Mouse (Mus musculus) left cerebral cortex, postnatal 14 days (tissue): ENCODE measurements at regions not wholly inside any gene's neighbourhood (a gene's known extent, or its start where the extent isn't known, plus 50 kb on each side); places are given as distances from the start of the nearest gene placed in this dataset.
"Not testable (repeated sequence)": the region's sequence is repeated elsewhere in the genome, so short reads cannot be mapped to it uniquely, and the experiment has no call there.

Experiments used
- DNase-seq, 2 experiments: peaks; one replicate each; pipeline ENCODE4 v3.0.0; 2021 to 2022; ENCODE audit warnings: low spot score in 2 of 2, mixed read lengths in 1 of 2
- intact Hi-C: fragments of 180-260 bp; cut with DNase I; formaldehyde crosslinking; loops from one replicate; pipeline ENCODE4 v1.15.1; 2025

- intact Hi-C loops: no loop called here
- no peak for DNase-seq
Observed at GRCm38 (mm10) chr3:78594718-78595236, 691.5 kb downstream of the Rapgef2 start.

GRCm38 (mm10) chr3:78594305-78594704 lies 692.0 kb downstream of the Rapgef2 start:
- DNase-seq: no peak
- intact Hi-C loops: no loop called here

- intact Hi-C loops: no loop called here
- no peak for DNase-seq
Observed at GRCm38 (mm10) chr3:78586639-78587038, 699.7 kb downstream of the Rapgef2 start.

GRCm38 (mm10) chr3:78581868-78582267 lies 704.4 kb downstream of the Rapgef2 start:
- intact Hi-C loops: no loop called here
- DNase-seq: peak; percentile 18

- intact Hi-C loops: no loop called here
- no peak for DNase-seq
Observed at GRCm38 (mm10) chr3:78581100-78581499, 705.2 kb downstream of the Rapgef2 start.

- intact Hi-C loops: no loop called here
- DNase-seq: no peak
Observed at GRCm38 (mm10) chr3:78575667-78576464, 710.5 kb downstream of the Rapgef2 start.

GRCm38 (mm10) chr3:78574807-78575206 lies 711.5 kb downstream of the Rapgef2 start:
- intact Hi-C loops: no loop called here
- no peak for DNase-seq

GRCm38 (mm10) chr3:78573299-78573698 lies 713.0 kb downstream of the Rapgef2 start:
- intact Hi-C loops: no loop called here
- DNase-seq: no peak

GRCm38 (mm10) chr3:78564926-78565325 lies 721.4 kb downstream of the Rapgef2 start:
- DNase-seq, intact Hi-C loops: not testable (repeated sequence)
